Mouse (Mus musculus): ENCODE measurements at regions not wholly inside any gene's neighbourhood (a gene's known extent, or its start where the extent isn't known, plus 50 kb on each side); places are given as distances from the start of the nearest gene placed in this dataset.

DNA sequence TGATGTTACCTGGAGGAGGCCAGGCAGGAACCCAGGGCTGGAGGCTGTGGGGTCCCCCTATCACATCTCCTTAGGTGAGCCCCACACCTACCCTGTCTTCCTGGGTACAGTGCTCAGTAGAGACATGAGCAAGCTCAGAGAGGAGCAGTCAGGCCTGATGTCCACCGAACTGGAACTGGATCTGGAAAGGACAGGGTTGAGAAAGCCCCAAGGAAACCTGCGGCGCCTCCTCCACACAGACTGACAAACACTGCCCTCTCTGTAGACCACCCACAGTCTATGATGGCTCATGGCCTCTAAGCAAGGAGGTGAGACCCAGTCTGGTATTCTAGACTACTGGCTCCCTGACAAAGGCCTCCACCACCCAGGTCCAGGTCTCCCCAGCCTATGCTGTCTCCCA lies 52.9 kb upstream of the Zmiz1 start:
- no peak for DNase-seq (ENCODE audit: low spot score in 2 of 2)

- no peak for DNase-seq (ENCODE audit: low spot score in 2 of 2)
Observed at GRCm38 (mm10) chr14:25406613-25407012, 52.4 kb upstream of the Zmiz1 start.

DNA sequence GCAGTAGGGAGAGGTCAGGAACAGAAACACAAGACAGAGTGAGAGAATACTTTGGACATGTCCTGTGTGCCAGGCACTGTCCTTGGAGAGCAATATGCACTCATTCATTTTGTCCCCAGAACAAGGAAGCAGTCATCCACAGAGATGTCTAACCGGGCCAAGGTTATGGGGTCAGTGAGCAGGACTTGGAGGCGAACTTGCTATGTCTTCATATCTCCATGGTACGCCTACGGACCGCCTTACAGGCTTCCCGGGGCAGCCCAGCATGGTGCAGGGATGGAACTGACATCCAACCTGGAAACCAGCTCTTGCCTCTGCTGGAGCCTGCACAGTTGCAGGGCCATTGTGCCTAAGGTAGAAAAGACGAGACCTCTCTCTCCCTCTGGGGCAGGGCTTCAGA lies 51.9 kb upstream of the Zmiz1 start:
- DNase-seq (ENCODE audit: low spot score in 2 of 2): no peak

All from cerebellum, postnatal 4 days (tissue).